Mouse (Mus musculus) embryonic facial prominence, embryonic 15.5 days (tissue): Measurements from ENCODE around the gene Srsf12. TPM values are rescaled to one million over a fixed set of nuclear protein-coding genes. Genes with fewer than 3 reads are reported as not detected.

ENCODE experiments used
- polyA plus RNA-seq: library from polyadenylated mRNA; unstranded; fragments of >200 nt; fragmentation: Nextera tagmentation; extraction: Ambion mirVana; gene quantifications from 2 replicates; pipeline ENCODE4 v1.2.1, GENCODE M21; 2015

Srsf12 gene
- polyA plus RNA-seq, 1 experiment from 2014 or later = 15.3 TPM

Other genes starting within 250 kb of the Srsf12 start
- 18.6 and 20.0 TPM in 2 replicates for gene Rragd, start 226.0 kb upstream of the Srsf12 start, polyA plus RNA-seq
- gene Ube2j1, start 177.6 kb upstream of the Srsf12 start, polyA plus RNA-seq = 40.4 and 41.2 TPM in 2 replicates
- 0.35 and 1.0 TPM in 2 replicates for gene Gabrr2, start 146.0 kb upstream of the Srsf12 start, polyA plus RNA-seq
- not detected in 2 replicates for gene Gabrr1, start 76.5 kb upstream of the Srsf12 start, polyA plus RNA-seq
- 2.5 TPM in 2 replicates for gene Pm20d2, start 19.3 kb upstream of the Srsf12 start, polyA plus RNA-seq
- 104 and 116 TPM in 2 replicates for gene Pnrc1, start 81.2 kb downstream of the Srsf12 start, polyA plus RNA-seq
- gene Rngtt, start 101.3 kb downstream of the Srsf12 start, polyA plus RNA-seq = 20.1 and 21.6 TPM in 2 replicates